Mouse (Mus musculus): ENCODE data around the gene Plcl1. TPM values are rescaled to one million over a fixed set of nuclear protein-coding genes. Genes with fewer than 3 reads are reported as not detected.

Gene Plcl1
- polyA plus RNA-seq, 1 experiment = 5.5 TPM

GRCm38 (mm10) chr1:55525748-55526147 is 120.0 kb downstream of the Plcl1 start:
- TF ChIP-seq CTCF (IDR thresholded peaks at IDR 0.05; ENCODE audit: borderline replicate concordance, extremely low read depth, insufficient read depth, insufficient read length) (no peak), POLR2A (IDR thresholded peaks at IDR 0.05; ENCODE audit: borderline replicate concordance, extremely low read depth, insufficient read depth, insufficient read length, poor library complexity, severe bottlenecking) (no peak)
- no peak for DNase-seq (ENCODE audit: low read depth)

GRCm38 (mm10) chr1:55528547-55529304 is 123.0 kb downstream of the Plcl1 start:
- TF ChIP-seq CTCF (IDR thresholded peaks at IDR 0.05; ENCODE audit: borderline replicate concordance, extremely low read depth, insufficient read depth, insufficient read length) = no peak
- no peak for TF ChIP-seq POLR2A (IDR thresholded peaks at IDR 0.05; ENCODE audit: borderline replicate concordance, extremely low read depth, insufficient read depth, insufficient read length, poor library complexity, severe bottlenecking)
- peak; percentile 18 for DNase-seq (ENCODE audit: low read depth)

GRCm38 (mm10) chr1:55533823-55534222 is 128.1 kb downstream of the Plcl1 start:
- no peak for TF ChIP-seq POLR2A (IDR thresholded peaks at IDR 0.05; ENCODE audit: borderline replicate concordance, extremely low read depth, insufficient read depth, insufficient read length, poor library complexity, severe bottlenecking)
- TF ChIP-seq CTCF (IDR thresholded peaks at IDR 0.05; ENCODE audit: borderline replicate concordance, extremely low read depth, insufficient read depth, insufficient read length) = no peak
- DNase-seq (ENCODE audit: low read depth) = no peak

- no peak for DNase-seq (ENCODE audit: low read depth)
- TF ChIP-seq CTCF (IDR thresholded peaks at IDR 0.05; ENCODE audit: borderline replicate concordance, extremely low read depth, insufficient read depth, insufficient read length) = no peak
- no peak for TF ChIP-seq POLR2A (IDR thresholded peaks at IDR 0.05; ENCODE audit: borderline replicate concordance, extremely low read depth, insufficient read depth, insufficient read length, poor library complexity, severe bottlenecking)
Measured at GRCm38 (mm10) chr1:55554405-55554804, 148.7 kb downstream of the Plcl1 start.

- no peak for DNase-seq (ENCODE audit: low read depth)
- no peak for TF ChIP-seq POLR2A (IDR thresholded peaks at IDR 0.05; ENCODE audit: borderline replicate concordance, extremely low read depth, insufficient read depth, insufficient read length, poor library complexity, severe bottlenecking)
Measured at GRCm38 (mm10) chr1:55557960-55558359, 152.2 kb downstream of the Plcl1 start.

- TF ChIP-seq CTCF (IDR thresholded peaks at IDR 0.05; ENCODE audit: borderline replicate concordance, extremely low read depth, insufficient read depth, insufficient read length) (no peak), POLR2A (IDR thresholded peaks at IDR 0.05; ENCODE audit: borderline replicate concordance, extremely low read depth, insufficient read depth, insufficient read length, poor library complexity, severe bottlenecking) (no peak)
- no peak for DNase-seq (ENCODE audit: low read depth)
Measured at GRCm38 (mm10) chr1:55558409-55558808, 152.7 kb downstream of the Plcl1 start.

- DNase-seq (ENCODE audit: low read depth) = peak; percentile 51
- TF ChIP-seq CTCF (IDR thresholded peaks at IDR 0.05; ENCODE audit: borderline replicate concordance, extremely low read depth, insufficient read depth, insufficient read length) = no peak
- no peak for TF ChIP-seq POLR2A (IDR thresholded peaks at IDR 0.05; ENCODE audit: borderline replicate concordance, extremely low read depth, insufficient read depth, insufficient read length, poor library complexity, severe bottlenecking)
Measured at GRCm38 (mm10) chr1:55559998-55560397, 154.3 kb downstream of the Plcl1 start.

GRCm38 (mm10) chr1:55565933-55566332 is 160.2 kb downstream of the Plcl1 start:
- DNase-seq (ENCODE audit: low read depth) = no peak
- TF ChIP-seq CTCF (IDR thresholded peaks at IDR 0.05; ENCODE audit: borderline replicate concordance, extremely low read depth, insufficient read depth, insufficient read length) (no peak), POLR2A (IDR thresholded peaks at IDR 0.05; ENCODE audit: borderline replicate concordance, extremely low read depth, insufficient read depth, insufficient read length, poor library complexity, severe bottlenecking) (no peak)

GRCm38 (mm10) chr1:55567801-55568360 is 162.2 kb downstream of the Plcl1 start:
- DNase-seq (ENCODE audit: low read depth) = peak; percentile 34
- TF ChIP-seq CTCF (IDR thresholded peaks at IDR 0.05; ENCODE audit: borderline replicate concordance, extremely low read depth, insufficient read depth, insufficient read length) (no peak), POLR2A (IDR thresholded peaks at IDR 0.05; ENCODE audit: borderline replicate concordance, extremely low read depth, insufficient read depth, insufficient read length, poor library complexity, severe bottlenecking) (no peak)

- TF ChIP-seq CTCF (IDR thresholded peaks at IDR 0.05; ENCODE audit: borderline replicate concordance, extremely low read depth, insufficient read depth, insufficient read length) (no peak), POLR2A (IDR thresholded peaks at IDR 0.05; ENCODE audit: borderline replicate concordance, extremely low read depth, insufficient read depth, insufficient read length, poor library complexity, severe bottlenecking) (no peak)
- DNase-seq (ENCODE audit: low read depth) = no peak
Measured at GRCm38 (mm10) chr1:55570225-55570624, 164.5 kb downstream of the Plcl1 start.

GRCm38 (mm10) chr1:55571399-55571798 is 165.7 kb downstream of the Plcl1 start:
- TF ChIP-seq CTCF (IDR thresholded peaks at IDR 0.05; ENCODE audit: borderline replicate concordance, extremely low read depth, insufficient read depth, insufficient read length) (no peak), POLR2A (IDR thresholded peaks at IDR 0.05; ENCODE audit: borderline replicate concordance, extremely low read depth, insufficient read depth, insufficient read length, poor library complexity, severe bottlenecking) (no peak)
- DNase-seq (ENCODE audit: low read depth) = no peak

- no peak for DNase-seq (ENCODE audit: low read depth)
- TF ChIP-seq POLR2A (IDR thresholded peaks at IDR 0.05; ENCODE audit: borderline replicate concordance, extremely low read depth, insufficient read depth, insufficient read length, poor library complexity, severe bottlenecking) (no peak), CTCF (IDR thresholded peaks at IDR 0.05; ENCODE audit: borderline replicate concordance, extremely low read depth, insufficient read depth, insufficient read length) (no peak)
Measured at GRCm38 (mm10) chr1:55572202-55572601, 166.5 kb downstream of the Plcl1 start.

All from brain, embryonic 14.5 days (tissue).